Mouse (Mus musculus): Measurements from ENCODE around the gene Prkag2. TPM values are rescaled to one million over a fixed set of nuclear protein-coding genes. Genes with fewer than 3 reads are reported as not detected.

Prkag2 gene
- polyA plus RNA-seq, 1 experiment from 2014 or later = 54.1 TPM

DNA sequence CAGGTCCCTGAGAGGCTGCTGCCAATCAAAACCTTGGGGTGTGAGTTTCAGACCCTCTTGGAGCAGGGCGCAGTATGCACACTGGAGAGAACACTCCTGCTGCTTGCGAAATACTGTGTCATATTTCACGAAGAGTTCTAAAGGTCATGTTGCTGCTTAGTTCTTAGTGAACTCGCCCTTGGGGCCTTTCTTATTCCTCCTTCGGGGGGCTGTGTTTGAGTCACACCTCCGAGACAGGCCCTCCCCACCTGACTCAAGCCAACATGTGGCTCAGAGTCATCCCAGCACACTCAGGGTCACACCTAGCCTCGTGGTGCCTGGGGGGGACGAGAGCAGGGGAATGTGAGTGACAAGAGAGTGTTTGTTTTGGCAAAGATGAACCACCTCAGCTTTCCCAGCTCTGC, 99.0 kb downstream of the Prkag2 start:
- Histone ChIP-seq H3K4me2 (ENCODE audit: low read depth, low read length) (no peak overlapping the region), H3K9me3 (ENCODE audit: control insufficient read depth, low read length) (no peaks in the 10 kb centered on the region), H3K27me3 (replicated peaks; ENCODE audit: control insufficient read depth, insufficient read depth, low read length) (no peaks in the 10 kb centered on the region), H3K9ac (ENCODE audit: low read depth, low read length) (peak overlapping the region; percentile 49; the same call in 1 of the 2 replicates), H3K4me1 (ENCODE audit: control insufficient read depth, insufficient read depth, low read length) (peaks cover 19% of the 10 kb centered on the region), H3K27ac (ENCODE audit: low read length) (peak overlapping the region; percentile 82), H3K4me3 (ENCODE audit: low read length) (no peak overlapping the region), H3K36me3 (ENCODE audit: control insufficient read depth, insufficient read depth, low read length) (no peaks in the 10 kb centered on the region)
- WGBS = 34% methylated on average over 8 of the region's 8 CpGs
- ATAC-seq = peak; percentile 80

GRCm38 (mm10) chr5:24999351-24999750, 101.1 kb downstream of the Prkag2 start:
- Histone ChIP-seq H3K9ac (ENCODE audit: low read depth, low read length) (no peak overlapping the region), H3K27ac (ENCODE audit: low read length) (no peak overlapping the region), H3K36me3 (ENCODE audit: control insufficient read depth, insufficient read depth, low read length) (no peaks in the 10 kb centered on the region), H3K4me1 (ENCODE audit: control insufficient read depth, insufficient read depth, low read length) (peaks cover 7% of the 10 kb centered on the region), H3K4me2 (ENCODE audit: low read depth, low read length) (no peak overlapping the region), H3K4me3 (ENCODE audit: low read length) (no peak overlapping the region), H3K9me3 (ENCODE audit: control insufficient read depth, low read length) (no peaks in the 10 kb centered on the region), H3K27me3 (replicated peaks; ENCODE audit: control insufficient read depth, insufficient read depth, low read length) (no peaks in the 10 kb centered on the region)
- no peak for ATAC-seq
- 87% methylated on average over 4 of the region's 4 CpGs for WGBS

DNA sequence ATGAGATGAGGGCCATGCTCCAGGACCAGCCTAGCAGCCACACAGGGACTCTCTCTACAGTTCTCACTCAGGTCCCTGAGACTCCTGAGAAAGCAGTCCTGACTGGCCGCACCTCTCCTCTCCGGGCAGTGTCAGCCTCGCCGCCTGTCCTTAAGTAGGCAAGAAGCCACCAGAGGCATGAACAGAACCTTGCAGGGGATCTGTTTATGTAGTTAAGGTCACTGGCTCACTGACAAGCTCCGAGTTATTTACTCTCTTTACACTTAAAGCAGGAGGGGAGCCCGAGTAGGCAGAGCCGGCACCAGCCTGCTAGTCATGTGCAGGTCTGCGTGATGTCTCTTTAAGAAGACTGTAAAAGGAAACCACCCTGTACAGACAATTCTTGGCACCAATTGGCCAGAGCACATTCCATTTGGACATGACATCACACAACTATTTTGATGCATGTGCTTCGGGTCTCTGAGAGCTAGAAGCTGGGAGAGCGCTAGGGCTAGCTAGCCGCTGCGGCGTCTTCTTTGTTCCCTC, 104.8 kb downstream of the Prkag2 start:
- Histone ChIP-seq H3K27me3 (replicated peaks; ENCODE audit: control insufficient read depth, insufficient read depth, low read length) (no peaks in the 10 kb centered on the region), H3K36me3 (ENCODE audit: control insufficient read depth, insufficient read depth, low read length) (no peaks in the 10 kb centered on the region), H3K9me3 (ENCODE audit: control insufficient read depth, low read length) (no peaks in the 10 kb centered on the region), H3K9ac (ENCODE audit: low read depth, low read length) (peak overlapping the region; percentile 48), H3K4me1 (ENCODE audit: control insufficient read depth, insufficient read depth, low read length) (peaks cover 13% of the 10 kb centered on the region), H3K4me2 (ENCODE audit: low read depth, low read length) (peak overlapping the region; percentile 36), H3K27ac (ENCODE audit: low read length) (peak overlapping the region; percentile 3; the same call in 1 of the 2 replicates), H3K4me3 (ENCODE audit: low read length) (peak overlapping the region; percentile 30)
- WGBS = 27% methylated on average over 13 of the region's 13 CpGs
- ATAC-seq = peak; percentile 83

GRCm38 (mm10) chr5:24993190-24993589, 107.3 kb downstream of the Prkag2 start:
- Histone ChIP-seq H3K4me2 (ENCODE audit: low read depth, low read length) (no peak overlapping the region), H3K4me3 (ENCODE audit: low read length) (no peak overlapping the region), H3K36me3 (ENCODE audit: control insufficient read depth, insufficient read depth, low read length) (no peaks in the 10 kb centered on the region), H3K27me3 (replicated peaks; ENCODE audit: control insufficient read depth, insufficient read depth, low read length) (no peaks in the 10 kb centered on the region), H3K27ac (ENCODE audit: low read length) (no peak overlapping the region), H3K9me3 (ENCODE audit: control insufficient read depth, low read length) (no peaks in the 10 kb centered on the region), H3K4me1 (ENCODE audit: control insufficient read depth, insufficient read depth, low read length) (peaks cover 16% of the 10 kb centered on the region), H3K9ac (ENCODE audit: low read depth, low read length) (no peak overlapping the region)
- ATAC-seq = no peak
- WGBS = 52% methylated on average over 3 of the region's 3 CpGs

DNA sequence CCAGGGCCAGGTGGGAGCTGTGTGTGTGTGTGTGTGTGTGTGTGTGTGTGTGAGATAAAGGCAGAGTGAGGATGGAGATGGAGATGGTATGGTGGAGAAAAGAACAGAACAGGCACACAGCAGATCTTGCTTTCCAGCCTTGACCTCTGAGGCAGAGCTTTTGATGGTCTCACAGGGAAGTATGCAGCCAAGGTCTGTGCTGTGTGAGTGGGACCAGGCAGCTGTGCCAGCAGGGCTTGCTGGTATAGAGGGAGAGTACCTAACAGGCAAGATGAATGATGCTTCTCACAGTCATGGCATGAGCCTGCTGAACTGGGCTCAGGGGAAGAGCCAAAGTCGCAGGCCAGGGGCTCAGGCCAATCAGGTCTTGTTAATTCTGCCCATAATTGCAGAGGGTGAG, 108.9 kb downstream of the Prkag2 start:
- H3K4me1 ChIP-seq (ENCODE audit: control insufficient read depth, insufficient read depth, low read length) = peaks cover 16% of the 10 kb centered on the region
- no peak overlapping the region for H3K9ac ChIP-seq (ENCODE audit: low read depth, low read length)
- H3K4me2 ChIP-seq (ENCODE audit: low read depth, low read length) = no peak overlapping the region
- H3K27ac ChIP-seq (ENCODE audit: low read length) = no peak overlapping the region
- H3K9me3 ChIP-seq (ENCODE audit: control insufficient read depth, low read length) = no peaks in the 10 kb centered on the region
- WGBS = 68% methylated on average over 1 of the region's 1 CpGs
- H3K36me3 ChIP-seq (ENCODE audit: control insufficient read depth, insufficient read depth, low read length) = no peaks in the 10 kb centered on the region
- ATAC-seq = no peak
- H3K27me3 ChIP-seq (replicated peaks; ENCODE audit: control insufficient read depth, insufficient read depth, low read length) = no peaks in the 10 kb centered on the region
- no peak overlapping the region for H3K4me3 ChIP-seq (ENCODE audit: low read length)

- Histone ChIP-seq H3K4me1 (ENCODE audit: control insufficient read depth, insufficient read depth, low read length) (peaks cover 21% of the 10 kb centered on the region), H3K4me3 (ENCODE audit: low read length) (no peak overlapping the region), H3K9ac (ENCODE audit: low read depth, low read length) (no peak overlapping the region), H3K4me2 (ENCODE audit: low read depth, low read length) (no peak overlapping the region), H3K36me3 (ENCODE audit: control insufficient read depth, insufficient read depth, low read length) (no peaks in the 10 kb centered on the region), H3K27ac (ENCODE audit: low read length) (no peak overlapping the region), H3K27me3 (replicated peaks; ENCODE audit: control insufficient read depth, insufficient read depth, low read length) (no peaks in the 10 kb centered on the region), H3K9me3 (ENCODE audit: control insufficient read depth, low read length) (no peaks in the 10 kb centered on the region)
- ATAC-seq = no peak
- WGBS = 69% methylated on average over 5 of the region's 5 CpGs
These were observed 110.0 kb downstream of the Prkag2 start for GRCm38 (mm10) chr5:24990460-24990859.

GRCm38 (mm10) chr5:24989683-24990082, 110.8 kb downstream of the Prkag2 start:
- H3K4me3 ChIP-seq (ENCODE audit: low read length) = no peak overlapping the region
- H3K9me3 ChIP-seq (ENCODE audit: control insufficient read depth, low read length) = no peaks in the 10 kb centered on the region
- no peaks in the 10 kb centered on the region for H3K36me3 ChIP-seq (ENCODE audit: control insufficient read depth, insufficient read depth, low read length)
- H3K27ac ChIP-seq (ENCODE audit: low read length) = peak overlapping the region; percentile 12
- H3K4me2 ChIP-seq (ENCODE audit: low read depth, low read length) = no peak overlapping the region
- no peak overlapping the region; the same call in 1 of the 2 replicates for H3K9ac ChIP-seq (ENCODE audit: low read depth, low read length)
- ATAC-seq = peak; percentile 20; the same call in 1 of the 2 replicates
- peaks cover 21% of the 10 kb centered on the region for H3K4me1 ChIP-seq (ENCODE audit: control insufficient read depth, insufficient read depth, low read length)
- 48% methylated on average over 3 of the region's 3 CpGs for WGBS
- H3K27me3 ChIP-seq (replicated peaks; ENCODE audit: control insufficient read depth, insufficient read depth, low read length) = no peaks in the 10 kb centered on the region

DNA sequence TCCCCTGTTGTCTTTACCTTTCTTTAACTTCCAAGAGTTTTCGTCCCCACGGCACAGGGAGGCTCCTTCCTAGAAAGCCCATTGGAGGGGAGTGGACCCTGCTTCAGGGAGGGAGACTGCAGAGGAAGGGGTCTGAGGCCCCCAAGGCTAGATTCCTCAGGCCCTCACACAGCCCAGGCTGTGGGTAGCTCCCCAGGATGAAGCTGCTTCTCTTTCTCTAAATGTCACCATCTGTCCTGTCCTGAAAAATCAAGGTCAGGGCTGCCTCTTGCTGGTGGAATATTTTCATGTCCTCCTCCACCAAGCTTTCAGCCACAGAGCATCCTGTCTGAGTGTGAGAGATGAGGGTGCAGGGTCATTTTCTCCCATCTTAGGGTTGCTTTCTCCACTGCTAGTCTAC, 113.5 kb downstream of the Prkag2 start:
- Histone ChIP-seq H3K9me3 (ENCODE audit: control insufficient read depth, low read length) (no peaks in the 10 kb centered on the region), H3K4me3 (ENCODE audit: low read length) (no peak overlapping the region), H3K27me3 (replicated peaks; ENCODE audit: control insufficient read depth, insufficient read depth, low read length) (no peaks in the 10 kb centered on the region), H3K4me1 (ENCODE audit: control insufficient read depth, insufficient read depth, low read length) (peaks cover 20% of the 10 kb centered on the region), H3K36me3 (ENCODE audit: control insufficient read depth, insufficient read depth, low read length) (no peaks in the 10 kb centered on the region), H3K27ac (ENCODE audit: low read length) (no peak overlapping the region), H3K4me2 (ENCODE audit: low read depth, low read length) (no peak overlapping the region), H3K9ac (ENCODE audit: low read depth, low read length) (no peak overlapping the region)
- no peak for ATAC-seq
- WGBS = 50% methylated on average over 2 of the region's 2 CpGs

DNA sequence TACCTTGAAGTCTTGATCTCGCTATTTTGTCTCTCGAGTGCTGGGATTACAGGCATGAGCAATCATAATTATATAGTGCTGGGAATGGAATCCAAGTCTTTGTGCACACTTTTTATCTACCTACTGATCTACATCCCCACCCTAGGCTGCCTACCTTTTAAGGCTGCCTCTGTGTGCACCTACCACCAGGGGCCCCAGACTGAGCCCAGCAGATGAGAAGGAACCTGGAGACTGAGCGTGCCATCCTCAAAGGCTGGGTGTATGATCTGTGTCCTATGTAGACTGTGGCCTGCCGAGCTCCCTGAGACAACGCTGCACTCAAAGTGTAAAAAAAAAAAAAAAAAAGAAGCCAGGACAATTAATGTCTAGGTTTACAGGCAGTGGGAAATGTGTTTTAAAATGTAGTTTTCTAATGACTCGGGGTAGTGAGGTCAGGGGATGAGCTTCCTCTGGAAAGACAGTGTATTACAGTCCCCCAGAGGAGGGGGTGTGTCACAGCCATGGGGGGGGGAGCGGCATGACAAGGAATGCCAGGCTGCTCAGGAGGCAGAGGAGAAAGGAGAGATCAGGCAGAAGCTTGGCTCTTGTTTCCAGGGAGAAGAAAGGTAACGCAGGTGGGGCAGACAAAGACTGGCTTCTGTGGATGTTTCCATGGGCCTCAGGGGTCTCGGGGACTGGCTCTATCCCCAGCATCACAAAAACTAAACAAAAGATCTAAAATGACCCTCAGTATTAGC, 114.1 kb downstream of the Prkag2 start:
- Histone ChIP-seq H3K9ac (ENCODE audit: low read depth, low read length) (no peak overlapping the region), H3K4me2 (ENCODE audit: low read depth, low read length) (no peak overlapping the region), H3K4me1 (ENCODE audit: control insufficient read depth, insufficient read depth, low read length) (peaks cover 25% of the 10 kb centered on the region), H3K27ac (ENCODE audit: low read length) (no peak overlapping the region), H3K27me3 (replicated peaks; ENCODE audit: control insufficient read depth, insufficient read depth, low read length) (no peaks in the 10 kb centered on the region), H3K36me3 (ENCODE audit: control insufficient read depth, insufficient read depth, low read length) (no peaks in the 10 kb centered on the region), H3K9me3 (ENCODE audit: control insufficient read depth, low read length) (no peaks in the 10 kb centered on the region), H3K4me3 (ENCODE audit: low read length) (no peak overlapping the region)
- 66% methylated on average over 9 of the region's 9 CpGs for WGBS
- no peak for ATAC-seq

All from intestine, embryonic 16.5 days (tissue).